Mouse (Mus musculus): ENCODE results near the gene Tanc2.

DNA sequence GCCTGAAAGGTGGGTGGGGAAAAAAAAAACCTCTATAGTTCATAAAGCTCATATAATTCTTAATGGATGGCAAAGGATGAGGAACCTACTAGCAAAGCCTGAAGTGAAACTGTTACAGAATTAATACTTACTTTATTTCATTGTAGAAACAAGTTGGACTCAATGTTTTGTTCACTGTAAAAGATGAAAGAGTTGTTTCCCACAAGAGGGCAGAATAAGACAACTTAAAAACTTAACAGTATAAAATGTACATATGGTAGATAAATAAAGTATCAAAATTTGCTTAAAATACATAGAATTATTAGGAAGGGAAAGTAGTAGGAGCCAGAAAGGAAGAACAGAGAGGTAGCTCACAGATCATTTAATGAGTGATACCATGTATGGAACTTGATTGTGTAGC is 95.0 kb downstream of the Tanc2 start:
- TF ChIP-seq CTCF (IDR thresholded peaks at IDR 0.05; ENCODE audit: borderline replicate concordance, extremely low read depth, insufficient read depth, insufficient read length) (no peak), POLR2A (IDR thresholded peaks at IDR 0.05; ENCODE audit: borderline replicate concordance, extremely low read depth, insufficient read depth, insufficient read length, poor library complexity, severe bottlenecking) (no peak)

Data from brain, embryonic 14.5 days (tissue).